Mouse (Mus musculus) kidney, postnatal 10 days (tissue): ENCODE results near the gene Dab2ip.

ENCODE experiments used
- DNase-seq: peaks from one replicate; pipeline ENCODE4 v3.0.0; 2021; ENCODE audit warnings: mixed read lengths

Gene Dab2ip

GRCm38 (mm10) chr2:35764328-35764727, 206.3 kb downstream of the Dab2ip start:
- no peak for DNase-seq

DNA sequence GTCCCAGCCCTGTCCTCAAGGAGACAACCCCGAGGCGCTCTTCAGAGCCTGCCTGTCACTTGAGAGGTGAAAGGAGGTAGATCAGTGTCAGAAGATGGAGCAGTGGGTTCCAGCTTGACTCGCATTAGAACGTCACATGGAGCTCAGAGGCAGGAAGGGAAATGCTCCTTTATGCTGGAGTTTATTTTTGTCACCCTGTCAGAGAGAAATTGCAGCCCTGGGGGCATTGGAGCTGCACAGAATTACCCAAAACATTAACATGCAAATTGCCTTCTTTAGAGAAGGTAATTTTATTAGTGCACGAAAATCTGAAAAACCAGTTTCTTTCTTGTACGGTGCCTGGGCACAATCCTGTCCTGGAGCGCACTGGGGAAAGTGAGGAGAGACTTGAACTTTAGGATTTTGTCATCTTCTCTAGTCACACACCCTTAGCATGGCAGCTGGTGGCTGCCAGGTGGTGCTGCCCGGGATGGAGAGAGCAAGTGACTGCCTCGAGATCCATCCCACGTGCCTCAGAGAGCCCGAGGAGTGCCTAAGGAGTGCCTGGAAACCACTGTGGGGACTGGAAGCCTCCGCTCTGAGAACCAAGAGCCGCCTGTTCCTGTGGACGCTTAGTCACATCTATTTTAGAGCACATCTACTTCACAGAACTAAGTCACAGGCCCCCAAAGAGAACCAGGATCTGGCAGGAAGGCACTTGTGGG, 209.9 kb downstream of the Dab2ip start:
- DNase-seq: peak; percentile 24

DNA sequence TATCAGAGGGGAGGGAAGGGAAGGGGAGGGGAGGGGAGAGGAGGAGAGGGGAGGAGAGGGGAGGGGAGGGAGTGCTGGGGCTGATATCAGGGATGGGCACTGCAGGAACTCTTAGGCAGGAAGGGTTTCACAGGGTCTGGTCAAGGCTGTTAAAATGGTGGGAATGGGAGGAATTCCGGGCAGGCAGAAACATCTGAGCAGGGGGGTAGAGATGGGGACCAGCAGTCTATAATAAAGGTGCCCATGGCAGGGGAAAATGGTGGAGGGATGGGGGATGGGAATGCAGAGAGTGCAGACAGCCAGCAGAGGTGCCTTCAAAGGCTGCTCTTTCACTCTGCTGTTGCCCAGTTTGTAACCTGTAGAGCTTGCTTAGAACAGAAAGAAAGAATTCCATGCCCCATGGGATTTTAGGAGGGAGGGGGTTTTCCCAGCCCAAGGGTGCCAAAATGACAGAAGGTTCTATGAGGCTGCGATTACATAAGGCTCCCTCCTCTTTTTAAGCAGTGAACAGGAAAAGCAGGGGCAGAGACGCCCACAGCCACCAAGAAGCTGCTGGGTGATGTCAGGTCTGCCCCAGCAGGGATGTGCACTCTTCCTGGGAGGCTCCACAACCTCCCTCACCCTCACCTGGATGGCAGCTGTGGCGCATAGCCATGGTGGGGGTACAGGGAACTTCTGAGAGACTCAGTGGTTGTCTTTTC, 210.6 kb downstream of the Dab2ip start:
- no peak for DNase-seq

DNA sequence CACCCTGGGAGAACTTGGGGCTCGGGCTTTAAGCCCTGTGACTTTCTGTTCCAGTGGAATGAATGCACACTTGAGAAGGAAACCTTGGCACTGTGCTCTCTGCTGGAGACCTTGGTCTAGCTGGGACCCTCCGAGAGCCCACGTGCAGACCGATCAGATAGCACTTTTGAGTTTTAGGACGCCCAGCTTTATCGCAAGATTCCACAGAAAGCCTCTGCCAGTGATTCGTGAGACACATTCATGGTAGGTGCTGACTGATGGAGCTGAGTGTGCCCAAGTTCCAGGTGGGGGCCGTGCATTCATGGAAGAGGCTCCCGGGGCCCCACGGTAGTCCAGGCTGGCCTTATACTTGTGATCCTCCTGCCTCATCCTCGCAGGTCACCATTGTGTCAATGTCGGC, 211.3 kb downstream of the Dab2ip start:
- no peak for DNase-seq

DNA sequence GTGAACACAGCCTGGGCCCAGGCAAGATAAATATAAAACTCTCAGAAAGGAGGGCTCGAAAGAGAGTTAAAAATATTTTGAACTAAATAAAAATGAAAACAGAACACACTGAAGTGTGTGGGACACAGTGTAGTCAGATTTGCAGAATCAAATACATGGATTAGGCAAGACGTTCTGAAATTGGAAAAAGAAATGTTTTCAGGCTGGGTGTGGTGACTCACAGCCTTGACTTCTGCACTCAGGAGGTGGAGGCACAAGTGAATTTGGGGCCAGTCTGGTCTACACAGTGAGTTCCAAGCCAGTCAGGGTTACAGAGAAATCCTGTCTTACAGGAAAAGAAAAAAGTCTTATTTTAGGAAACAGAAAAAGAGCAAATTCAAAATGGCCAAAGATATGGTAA, 212.5 kb downstream of the Dab2ip start:
- DNase-seq: no peak

GRCm38 (mm10) chr2:35775651-35776055, 217.6 kb downstream of the Dab2ip start:
- no peak for DNase-seq

DNA sequence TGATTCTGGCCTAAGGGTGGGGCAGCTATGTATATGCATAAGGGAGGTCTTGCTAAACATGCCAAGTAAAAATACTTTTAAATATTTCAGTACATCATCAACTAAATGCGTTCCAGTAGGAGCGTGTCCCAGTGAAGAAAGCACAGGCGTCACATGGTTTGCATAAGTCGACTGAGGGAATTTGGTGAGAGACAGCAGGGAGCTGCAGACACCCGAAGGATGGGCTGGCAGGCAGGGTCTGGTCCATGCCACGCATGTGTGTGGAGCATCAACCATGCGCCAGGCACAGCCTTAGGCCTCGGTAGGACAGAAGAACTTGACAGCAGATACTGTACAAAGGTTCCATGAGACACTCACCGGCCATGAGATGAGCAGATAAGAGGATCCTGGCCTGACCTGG, 218.9 kb downstream of the Dab2ip start:
- DNase-seq: no peak

DNA sequence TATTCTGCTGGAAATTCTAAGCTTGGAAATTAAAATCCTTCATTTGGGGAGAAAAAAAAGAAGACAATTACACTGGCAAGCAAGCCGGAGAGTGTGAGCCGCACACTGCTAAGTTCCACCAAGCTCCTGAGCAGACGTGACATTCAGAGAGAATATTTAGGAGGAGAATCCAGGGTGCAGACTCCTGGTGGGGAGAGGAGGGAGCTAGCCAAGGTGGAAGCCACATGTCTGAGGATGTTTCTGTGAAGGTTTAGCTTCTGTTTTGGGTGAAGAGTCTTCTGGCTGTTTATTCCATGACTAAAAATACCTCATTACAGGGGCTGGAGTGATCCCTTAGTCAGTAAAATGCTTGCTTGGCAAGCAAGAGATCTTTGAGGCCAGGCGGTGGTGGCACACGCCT, 221.2 kb downstream of the Dab2ip start:
- no peak for DNase-seq
